Mouse (Mus musculus): ENCODE measurements at regions not wholly inside any gene's neighbourhood (a gene's known extent, or its start where the extent isn't known, plus 50 kb on each side); places are given as distances from the start of the nearest gene placed in this dataset.

- no peaks in the 10 kb centered on the region for H3K9me3 ChIP-seq (ENCODE audit: control insufficient read depth, low read length)
- no peak overlapping the region for H3K4me2 ChIP-seq (ENCODE audit: low read length)
- H3K4me1 ChIP-seq (replicated peaks; ENCODE audit: control insufficient read depth, insufficient read depth, low read length) = no peaks in the 10 kb centered on the region; the same call in 1 of the 2 replicates
- ATAC-seq = peak; percentile 82
- no peak overlapping the region for H3K4me3 ChIP-seq (replicated peaks; ENCODE audit: low read length)
- H3K27me3 ChIP-seq (replicated peaks; ENCODE audit: control insufficient read depth, insufficient read depth, low read length) = no peaks in the 10 kb centered on the region
- no peaks in the 10 kb centered on the region for H3K36me3 ChIP-seq (ENCODE audit: control insufficient read depth, insufficient read depth)
- 10% methylated on average over 3 of the region's 3 CpGs for WGBS
- no peak overlapping the region for H3K27ac ChIP-seq (ENCODE audit: low read length)
- H3K9ac ChIP-seq (replicated peaks; ENCODE audit: low read depth, low read length) = no peak overlapping the region
Measured at GRCm38 (mm10) chr9:52591188-52591587, 88.4 kb downstream of the AI593442 start.

GRCm38 (mm10) chr9:52574066-52574465, 105.5 kb downstream of the AI593442 start:
- WGBS = 56% methylated on average over 4 of the region's 4 CpGs
- H3K27ac ChIP-seq (ENCODE audit: low read length) = no peak overlapping the region; the same call in 1 of the 2 replicates
- no peak overlapping the region for H3K4me3 ChIP-seq (replicated peaks; ENCODE audit: low read length)
- H3K9ac ChIP-seq (replicated peaks; ENCODE audit: low read depth, low read length) = no peak overlapping the region
- no peak for ATAC-seq
- H3K27me3 ChIP-seq (replicated peaks; ENCODE audit: control insufficient read depth, insufficient read depth, low read length) = no peaks in the 10 kb centered on the region
- H3K36me3 ChIP-seq (ENCODE audit: control insufficient read depth, insufficient read depth) = no peaks in the 10 kb centered on the region
- no peaks in the 10 kb centered on the region for H3K9me3 ChIP-seq (ENCODE audit: control insufficient read depth, low read length)
- H3K4me2 ChIP-seq (ENCODE audit: low read length) = no peak overlapping the region
- no peaks in the 10 kb centered on the region for H3K4me1 ChIP-seq (replicated peaks; ENCODE audit: control insufficient read depth, insufficient read depth, low read length)

GRCm38 (mm10) chr9:52551577-52552281, 127.9 kb downstream of the AI593442 start:
- Histone ChIP-seq H3K36me3 (ENCODE audit: control insufficient read depth, insufficient read depth) (no peaks in the 10 kb centered on the region), H3K4me3 (replicated peaks; ENCODE audit: low read length) (no peak overlapping the region), H3K4me1 (replicated peaks; ENCODE audit: control insufficient read depth, insufficient read depth, low read length) (no peaks in the 10 kb centered on the region), H3K27ac (ENCODE audit: low read length) (0 out of 2 replicates have a peak overlapping the region, but pooled peaks have one; percentile 42), H3K9ac (replicated peaks; ENCODE audit: low read depth, low read length) (no peak overlapping the region), H3K4me2 (ENCODE audit: low read length) (no peak overlapping the region), H3K27me3 (replicated peaks; ENCODE audit: control insufficient read depth, insufficient read depth, low read length) (no peaks in the 10 kb centered on the region), H3K9me3 (ENCODE audit: control insufficient read depth, low read length) (no peaks in the 10 kb centered on the region)
- ATAC-seq = peak; percentile 79
- 16% methylated on average over 2 of the region's 2 CpGs for WGBS

GRCm38 (mm10) chr9:52546071-52546470, 133.5 kb downstream of the AI593442 start:
- no peak overlapping the region for H3K4me3 ChIP-seq (replicated peaks; ENCODE audit: low read length)
- no peak for ATAC-seq
- H3K27ac ChIP-seq (ENCODE audit: low read length) = no peak overlapping the region
- H3K9ac ChIP-seq (replicated peaks; ENCODE audit: low read depth, low read length) = no peak overlapping the region
- no peaks in the 10 kb centered on the region for H3K4me1 ChIP-seq (replicated peaks; ENCODE audit: control insufficient read depth, insufficient read depth, low read length)
- no peaks in the 10 kb centered on the region for H3K36me3 ChIP-seq (ENCODE audit: control insufficient read depth, insufficient read depth)
- H3K4me2 ChIP-seq (ENCODE audit: low read length) = no peak overlapping the region
- 71% methylated on average over 2 of the region's 2 CpGs for WGBS
- H3K27me3 ChIP-seq (replicated peaks; ENCODE audit: control insufficient read depth, insufficient read depth, low read length) = no peaks in the 10 kb centered on the region
- no peaks in the 10 kb centered on the region for H3K9me3 ChIP-seq (ENCODE audit: control insufficient read depth, low read length)

- H3K9me3 ChIP-seq (ENCODE audit: control insufficient read depth, low read length) = no peaks in the 10 kb centered on the region
- no peak overlapping the region for H3K4me2 ChIP-seq (ENCODE audit: low read length)
- H3K4me1 ChIP-seq (replicated peaks; ENCODE audit: control insufficient read depth, insufficient read depth, low read length) = no peaks in the 10 kb centered on the region
- ATAC-seq = no peak
- 85% methylated on average over 3 of the region's 3 CpGs for WGBS
- H3K27me3 ChIP-seq (replicated peaks; ENCODE audit: control insufficient read depth, insufficient read depth, low read length) = no peaks in the 10 kb centered on the region
- no peak overlapping the region for H3K27ac ChIP-seq (ENCODE audit: low read length)
- H3K36me3 ChIP-seq (ENCODE audit: control insufficient read depth, insufficient read depth) = no peaks in the 10 kb centered on the region
- H3K9ac ChIP-seq (replicated peaks; ENCODE audit: low read depth, low read length) = no peak overlapping the region
- H3K4me3 ChIP-seq (replicated peaks; ENCODE audit: low read length) = no peak overlapping the region
Measured at GRCm38 (mm10) chr9:52539086-52539485, 140.5 kb downstream of the AI593442 start.

GRCm38 (mm10) chr9:52529444-52529915, 150.1 kb downstream of the AI593442 start:
- no peak overlapping the region for H3K9ac ChIP-seq (replicated peaks; ENCODE audit: low read depth, low read length)
- ATAC-seq = no peak
- WGBS = 96% methylated on average over 6 of the region's 6 CpGs
- no peaks in the 10 kb centered on the region for H3K27me3 ChIP-seq (replicated peaks; ENCODE audit: control insufficient read depth, insufficient read depth, low read length)
- no peaks in the 10 kb centered on the region for H3K4me1 ChIP-seq (replicated peaks; ENCODE audit: control insufficient read depth, insufficient read depth, low read length)
- H3K36me3 ChIP-seq (ENCODE audit: control insufficient read depth, insufficient read depth) = no peaks in the 10 kb centered on the region
- H3K27ac ChIP-seq (ENCODE audit: low read length) = no peak overlapping the region
- H3K4me2 ChIP-seq (ENCODE audit: low read length) = no peak overlapping the region
- no peaks in the 10 kb centered on the region for H3K9me3 ChIP-seq (ENCODE audit: control insufficient read depth, low read length)
- H3K4me3 ChIP-seq (replicated peaks; ENCODE audit: low read length) = no peak overlapping the region

GRCm38 (mm10) chr9:52500487-52500886, 179.1 kb downstream of the AI593442 start:
- Histone ChIP-seq H3K9ac (replicated peaks; ENCODE audit: low read depth, low read length) (no peak overlapping the region), H3K9me3 (ENCODE audit: control insufficient read depth, low read length) (no peaks in the 10 kb centered on the region), H3K27ac (ENCODE audit: low read length) (no peak overlapping the region), H3K4me1 (replicated peaks; ENCODE audit: control insufficient read depth, insufficient read depth, low read length) (no peaks in the 10 kb centered on the region), H3K4me2 (ENCODE audit: low read length) (no peak overlapping the region), H3K36me3 (ENCODE audit: control insufficient read depth, insufficient read depth) (no peaks in the 10 kb centered on the region), H3K27me3 (replicated peaks; ENCODE audit: control insufficient read depth, insufficient read depth, low read length) (no peaks in the 10 kb centered on the region), H3K4me3 (replicated peaks; ENCODE audit: low read length) (no peak overlapping the region)
- 63% methylated on average over 3 of the region's 3 CpGs for WGBS
- ATAC-seq = no peak

- Histone ChIP-seq H3K27ac (ENCODE audit: low read length) (no peak overlapping the region), H3K4me3 (replicated peaks; ENCODE audit: low read length) (no peak overlapping the region), H3K4me2 (ENCODE audit: low read length) (no peak overlapping the region), H3K4me1 (replicated peaks; ENCODE audit: control insufficient read depth, insufficient read depth, low read length) (peaks cover 6% of the 10 kb centered on the region; the same call in 1 of the 2 replicates), H3K9me3 (ENCODE audit: control insufficient read depth, low read length) (no peaks in the 10 kb centered on the region), H3K36me3 (ENCODE audit: control insufficient read depth, insufficient read depth) (no peaks in the 10 kb centered on the region), H3K27me3 (replicated peaks; ENCODE audit: control insufficient read depth, insufficient read depth, low read length) (no peaks in the 10 kb centered on the region), H3K9ac (replicated peaks; ENCODE audit: low read depth, low read length) (no peak overlapping the region)
- ATAC-seq = no peak
- WGBS = 51% methylated on average over 8 of the region's 8 CpGs
Measured at GRCm38 (mm10) chr9:52495483-52496270, 183.9 kb downstream of the AI593442 start.

- peaks cover 6% of the 10 kb centered on the region; the same call in 1 of the 2 replicates for H3K4me1 ChIP-seq (replicated peaks; ENCODE audit: control insufficient read depth, insufficient read depth, low read length)
- WGBS = 50% methylated on average over 2 of the region's 2 CpGs
- H3K4me3 ChIP-seq (replicated peaks; ENCODE audit: low read length) = no peak overlapping the region
- no peaks in the 10 kb centered on the region for H3K27me3 ChIP-seq (replicated peaks; ENCODE audit: control insufficient read depth, insufficient read depth, low read length)
- no peak for ATAC-seq
- no peak overlapping the region for H3K4me2 ChIP-seq (ENCODE audit: low read length)
- H3K27ac ChIP-seq (ENCODE audit: low read length) = 0 out of 2 replicates have a peak overlapping the region, but pooled peaks have one; percentile 7
- no peak overlapping the region for H3K9ac ChIP-seq (replicated peaks; ENCODE audit: low read depth, low read length)
- no peaks in the 10 kb centered on the region for H3K9me3 ChIP-seq (ENCODE audit: control insufficient read depth, low read length)
- no peaks in the 10 kb centered on the region for H3K36me3 ChIP-seq (ENCODE audit: control insufficient read depth, insufficient read depth)
Measured at GRCm38 (mm10) chr9:52492947-52493505, 186.6 kb downstream of the AI593442 start.
